ENCODE assay signal across 22 mouse cellular contexts in genomic region chr17:81055522-81055921, GRCm38 (mm10). TPM values are rescaled to one million over a fixed set of nuclear protein-coding genes. Genes with fewer than 3 reads are reported as not detected.
A peak's percentile ranks its signal among the peaks of the same experiment; 100 is the strongest.
DNase-seq lines count a peak whose midpoint lies in the region; ATAC-seq and TF ChIP-seq lines count a peak whose summit lies in the region.
"Had no signal": no experiment of that assay in that cellular context is flagged by ENCODE, and none has a peak within 500 bp of the region (broad histone marks: within the 10 kb centered on the region; RNA-seq: fewer than 3 reads in every experiment).

No protein-coding gene starts in this region.

- DNase-seq in heart, adult 11 months: peak; percentile 52
- DNase-seq in heart, adult 9 months (ENCODE audit: low spot score in 2 of 2): no peak
- DNase-seq in intestine, embryonic 14.5 days (ENCODE audit: low spot score): no peak
- DNase-seq in stomach, postnatal 0 days (ENCODE audit: low spot score): no peak
- no peak for DNase-seq in left cerebral cortex, postnatal 25 days (ENCODE audit: low spot score in 2 of 2)
- DNase-seq: adrenal gland, adult 2 months; adrenal gland, adult 8-10 months; adrenal gland, postnatal 10 days; adrenal gland, postnatal 14 days; adrenal gland, postnatal 25 days; adrenal gland, postnatal 36 days; B cell, adult 2 months; cerebellum, adult 11 months; cerebellum, adult 11-12 months; cerebellum, adult 18-20 months had no signal

- H3K27me3 ChIP-seq in intestine, embryonic 14.5 days (replicated peaks; ENCODE audit: control insufficient read depth, insufficient read depth, low read length): no peaks in the 10 kb centered on the region
- no peaks in the 10 kb centered on the region for H3K27me3 ChIP-seq in intestine, embryonic 16.5 days (replicated peaks; ENCODE audit: control insufficient read depth, insufficient read depth, low read length)
- H3K27me3 ChIP-seq in stomach, postnatal 0 days (ENCODE audit: control insufficient read depth, insufficient read depth, low read length): no peaks in the 10 kb centered on the region
- H3K27me3 ChIP-seq: CH12.LX, Patski had no signal

- TF ChIP-seq CTCF in stomach, postnatal 0 days (IDR thresholded peaks at IDR 0.05; ENCODE audit: low read depth): no peak

- no peak overlapping the region for H3K4me3 ChIP-seq in intestine, embryonic 14.5 days (ENCODE audit: low read depth, low read length)
- H3K4me3 ChIP-seq in intestine, embryonic 16.5 days (ENCODE audit: low read length): no peak overlapping the region
- no peak overlapping the region for H3K4me3 ChIP-seq in stomach, postnatal 0 days (ENCODE audit: low read depth, low read length)

- H3K9me3 ChIP-seq in intestine, embryonic 14.5 days (ENCODE audit: control insufficient read depth, low read length): no peaks in the 10 kb centered on the region
- H3K9me3 ChIP-seq in intestine, embryonic 16.5 days (ENCODE audit: control insufficient read depth, low read length): no peaks in the 10 kb centered on the region
- no peaks in the 10 kb centered on the region for H3K9me3 ChIP-seq in stomach, postnatal 0 days (ENCODE audit: control insufficient read depth, low read length)
- H3K9me3 ChIP-seq: G1E had no signal

- ATAC-seq in intestine, embryonic 14.5 days (replicated peaks; ENCODE audit: low FRiP score, low TSS enrichment, low read depth): no peak
- no peak for ATAC-seq in intestine, embryonic 16.5 days
- peak; percentile 43 for ATAC-seq in CD4-positive, CD25-positive, alpha-beta regulatory T cell, adult 4 months
- peak; percentile 81; the same call in 1 of the 2 replicates for ATAC-seq in stomach, postnatal 0 days (ENCODE audit: low FRiP score, low TSS enrichment)
- no peak for ATAC-seq in granulocyte monocyte progenitor cell, adult 5-6 weeks (replicated peaks; ENCODE audit: poor library complexity, severe bottlenecking)
- ATAC-seq: activated CD4-positive, CD25-positive, alpha-beta regulatory T cell, adult 4 months; Patski had no signal

- H3K4me1 ChIP-seq in intestine, embryonic 14.5 days (replicated peaks; ENCODE audit: control insufficient read depth, insufficient read depth, low read length): peaks cover 9% of the 10 kb centered on the region; the same call in 1 of the 2 replicates
- H3K4me1 ChIP-seq in intestine, embryonic 16.5 days (ENCODE audit: control insufficient read depth, insufficient read depth, low read length): peaks cover 6% of the 10 kb centered on the region
- H3K4me1 ChIP-seq in stomach, postnatal 0 days (replicated peaks; ENCODE audit: control insufficient read depth, insufficient read depth): peaks cover 2% of the 10 kb centered on the region; the same call in 1 of the 2 replicates

- 91% methylated on average over 5 of the region's 5 CpGs for WGBS in intestine, embryonic 14.5 days
- WGBS in intestine, embryonic 16.5 days: 88% methylated on average over 5 of the region's 5 CpGs
- 72% methylated on average over 5 of the region's 5 CpGs for WGBS in stomach, postnatal 0 days

- no peak overlapping the region for H3K4me2 ChIP-seq in intestine, embryonic 14.5 days (ENCODE audit: low read length)
- H3K4me2 ChIP-seq in intestine, embryonic 16.5 days (ENCODE audit: low read depth, low read length): no peak overlapping the region
- no peak overlapping the region for H3K4me2 ChIP-seq in stomach, postnatal 0 days (replicated peaks; ENCODE audit: low read depth)

- TF ChIP-seq EP300 in stomach, postnatal 0 days (optimal IDR thresholded peaks at IDR 0.05): no peak

- H3K27ac ChIP-seq in intestine, embryonic 14.5 days (ENCODE audit: low read depth): 0 out of 2 replicates have a peak overlapping the region, but pooled peaks have one; percentile 22
- no peak overlapping the region for H3K27ac ChIP-seq in intestine, embryonic 16.5 days (ENCODE audit: low read length)
- no peak overlapping the region for H3K27ac ChIP-seq in stomach, postnatal 0 days (replicated peaks)

- H3K36me3 ChIP-seq in intestine, embryonic 14.5 days (ENCODE audit: control insufficient read depth, insufficient read depth, low read length): peaks cover 34% of the 10 kb centered on the region
- H3K36me3 ChIP-seq in intestine, embryonic 16.5 days (ENCODE audit: control insufficient read depth, insufficient read depth, low read length): peaks cover 7% of the 10 kb centered on the region; the same call in 1 of the 2 replicates
- peaks cover 7% of the 10 kb centered on the region for H3K36me3 ChIP-seq in stomach, postnatal 0 days (ENCODE audit: control insufficient read depth, insufficient read depth, low read length)

- no peak overlapping the region for H3K9ac ChIP-seq in intestine, embryonic 14.5 days (ENCODE audit: low read length)
- no peak overlapping the region for H3K9ac ChIP-seq in intestine, embryonic 16.5 days (ENCODE audit: low read depth, low read length)
- no peak overlapping the region for H3K9ac ChIP-seq in stomach, postnatal 0 days (ENCODE audit: low read length)

- intact Hi-C loops in left cerebral cortex, postnatal 25 days (cut with DNase I): no loop called here

RNA-seq across cellular contexts. Expression of gene Thumpd2, which starts 9.4 kb away (rescaled TPM):
- 15.1 and 19.2 TPM in 2 replicates for polyA plus RNA-seq in intestine, embryonic 14.5 days (2014; fragmentation: Nextera tagmentation; extraction: Ambion mirVana)
- 11.9 TPM in 2 replicates for polyA plus RNA-seq in intestine, embryonic 16.5 days (2015; fragmentation: Nextera tagmentation; extraction: Ambion mirVana)
- polyA plus RNA-seq in CD4-positive, CD25-positive, alpha-beta regulatory T cell, adult 4 months (2017; shearing (Covaris generic)): 10 to 100 TPM; 16.2 to 18.8 TPM
- 6.9 and 7.5 TPM in 2 replicates for polyA plus RNA-seq in stomach, postnatal 0 days (2015; fragmentation: Nextera tagmentation; extraction: Ambion mirVana)
- total RNA-seq in left cerebral cortex, postnatal 25 days (2021): 1 to 10 TPM; 6.2 TPM
- total RNA-seq in granulocyte monocyte progenitor cell, adult 5-6 weeks (2014; fragmentation: Nextera tagmentation): 8.4 and 11.7 TPM in 2 replicates
- total RNA-seq in granulocyte monocyte progenitor cell, adult 5-6 weeks (2017): 11.3 and 15.8 TPM in 2 replicates

Comparison
In these comparisons a context has a peak if more than half of its experiments do, and no peak if none do; other contexts are left out.
1. ATAC-seq: peak in CD4-positive, CD25-positive, alpha-beta regulatory T cell, adult 4 months (single experiment) and stomach, postnatal 0 days (single experiment); none in intestine, embryonic 14.5 days (single experiment), intestine, embryonic 16.5 days (single experiment) and granulocyte monocyte progenitor cell, adult 5-6 weeks (single experiment).